22 mouse cellular contexts compared by ENCODE assay signal in the genomic region with DNA sequence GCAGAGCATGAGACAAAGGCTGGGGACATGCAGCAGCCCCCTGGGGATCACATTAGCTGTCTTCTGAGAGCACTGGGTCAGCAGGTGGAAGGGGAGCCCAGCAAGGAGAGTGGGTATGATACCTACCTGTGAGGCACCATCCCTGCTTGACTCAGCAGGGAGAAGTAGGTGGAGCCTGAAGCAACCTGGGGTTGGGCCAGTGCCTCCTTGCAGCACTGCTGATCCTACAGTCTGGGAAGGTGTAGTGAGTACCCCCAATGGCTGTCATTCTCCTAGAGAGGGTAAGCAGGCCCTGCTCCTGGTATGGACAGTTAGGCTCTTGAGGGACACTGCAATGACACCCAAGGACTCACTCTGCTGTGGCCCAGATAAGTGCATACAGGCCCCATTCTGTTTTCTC. TPM values are rescaled to one million over a fixed set of nuclear protein-coding genes. Genes with fewer than 3 reads are reported as not detected.
"Had no signal": no experiment of that assay in that cellular context is flagged by ENCODE, and none has a peak within 500 bp of the region (broad histone marks: within the 10 kb centered on the region; RNA-seq: fewer than 3 reads in every experiment).

No protein-coding gene starts in this region.

- H3K27me3 ChIP-seq: intestine, embryonic 15.5 days; limb, embryonic 13.5 days; neural tube, embryonic 13.5 days; stomach, embryonic 15.5 days had no signal

- DNase-seq: kidney, adult 18-20 months; kidney, postnatal 10 days; layer of hippocampus, adult 9-11 months; layer of hippocampus, postnatal 36 days; left cerebral cortex, postnatal 4 days; lung, adult 2 months; lung, postnatal 36 days; right cerebral cortex, postnatal 14 days; thymus, adult 2 months; thymus, postnatal 25 days had no signal

- H3K4me3 ChIP-seq: intestine, embryonic 15.5 days; limb, embryonic 13.5 days; midbrain, embryonic 12.5 days; neural tube, embryonic 13.5 days; stomach, embryonic 15.5 days had no signal

- H3K9ac ChIP-seq: intestine, embryonic 15.5 days; limb, embryonic 13.5 days; midbrain, embryonic 12.5 days; neural tube, embryonic 13.5 days; stomach, embryonic 15.5 days had no signal

- ATAC-seq: intestine, embryonic 15.5 days; lung, postnatal 0 days; midbrain, embryonic 16.5 days had no signal

- H3K9me3 ChIP-seq: intestine, embryonic 15.5 days; limb, embryonic 13.5 days; midbrain, embryonic 12.5 days; neural tube, embryonic 13.5 days; stomach, embryonic 15.5 days had no signal

- H3K4me1 ChIP-seq: intestine, embryonic 15.5 days; limb, embryonic 13.5 days had no signal

- H3K4me2 ChIP-seq: intestine, embryonic 15.5 days; limb, embryonic 13.5 days; midbrain, embryonic 12.5 days; neural tube, embryonic 13.5 days; stomach, embryonic 15.5 days had no signal

- H3K27ac ChIP-seq: intestine, embryonic 15.5 days; limb, embryonic 13.5 days; midbrain, embryonic 12.5 days; neural tube, embryonic 13.5 days; stomach, embryonic 15.5 days had no signal

RNA-seq across cellular contexts. Expression of a gene that starts 45.5 kb away (rescaled TPM):
- total RNA-seq: layer of hippocampus, postnatal 36 days; left cerebral cortex, adult 8-10 months; left cerebral cortex, postnatal 4 days had no signal
- polyA plus RNA-seq: midbrain, embryonic 12.5 days; midbrain, embryonic 16.5 days had no signal

RNA-seq across cellular contexts. Expression of a gene that starts 48.9 kb away (rescaled TPM):
- total RNA-seq: layer of hippocampus, postnatal 36 days; left cerebral cortex, adult 8-10 months; left cerebral cortex, postnatal 4 days; megakaryocyte progenitor cell, adult 5-6 weeks had no signal
- polyA plus RNA-seq: kidney, embryonic 14.5 days; limb, embryonic 13.5 days; lung, adult 2 months; lung, postnatal 0 days; midbrain, embryonic 12.5 days; midbrain, embryonic 16.5 days; neural tube, embryonic 13.5 days; spleen, adult 2 months; stomach, embryonic 15.5 days; testis, adult 2 months; thymus, adult 2 months had no signal
